Mouse (Mus musculus): ENCODE results near the gene Osbpl8. TPM values are rescaled to one million over a fixed set of nuclear protein-coding genes. Genes with fewer than 3 reads are reported as not detected.
"Not testable (repeated sequence)": the region's sequence is repeated elsewhere in the genome, so short reads cannot be mapped to it uniquely, and the experiment has no call there.

The Osbpl8 gene
- 65.5 and 68.1 TPM in 2 replicates for total RNA-seq (2015)
- 95.3 and 105 TPM in 2 replicates for total RNA-seq (2017)

DNA sequence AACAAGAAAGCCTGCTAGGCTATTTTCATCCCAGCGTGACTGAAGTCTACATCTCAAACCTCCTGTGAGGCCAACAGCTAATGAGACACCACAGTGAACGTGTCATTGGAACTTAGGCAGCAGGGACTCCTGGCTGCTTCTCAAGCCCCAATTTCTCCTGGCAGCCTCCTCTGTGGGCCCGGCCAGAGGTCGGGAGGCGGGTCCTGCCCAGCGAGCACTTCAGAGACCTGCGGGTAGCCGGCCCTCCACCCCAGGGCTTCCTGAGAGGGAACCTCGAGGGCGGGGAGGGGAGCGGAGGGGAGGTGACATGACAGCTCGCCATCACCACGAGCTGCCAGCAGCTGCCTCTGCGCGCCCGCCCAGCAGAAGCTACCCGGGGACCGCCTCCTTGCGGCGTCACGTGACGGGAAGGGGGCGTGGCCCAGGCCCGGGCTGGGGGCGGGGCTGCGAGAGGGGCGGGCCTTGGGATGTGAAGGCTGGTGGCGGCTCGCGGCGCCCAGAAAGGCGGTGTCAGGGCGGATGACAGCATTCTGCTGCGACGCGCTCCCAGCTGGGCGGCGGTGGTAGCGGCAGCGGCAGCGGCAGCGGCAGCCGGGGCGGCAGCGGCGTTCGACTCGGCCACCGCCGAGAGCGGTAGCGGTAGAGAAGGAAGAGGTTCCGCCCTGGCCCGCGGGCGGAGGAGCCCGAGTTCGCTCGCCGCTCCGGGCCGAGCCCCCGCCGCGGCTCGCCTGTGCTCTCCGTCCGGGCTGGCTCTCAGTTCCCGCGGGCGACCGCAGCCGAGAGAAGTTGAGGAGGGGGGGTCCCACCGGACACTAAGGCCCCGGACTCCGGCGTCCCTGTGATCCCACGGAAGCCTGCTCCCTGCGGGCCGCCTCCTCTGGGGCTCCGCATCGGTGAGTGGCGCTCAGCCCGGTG lies at the start of gene Osbpl8:
Gene Osbpl8, plus strand, starts transcription at position 449 of the 915 bp plus-strand sequence.
- peak; percentile 80 for ATAC-seq (ENCODE audit: poor library complexity, severe bottlenecking)

DNA sequence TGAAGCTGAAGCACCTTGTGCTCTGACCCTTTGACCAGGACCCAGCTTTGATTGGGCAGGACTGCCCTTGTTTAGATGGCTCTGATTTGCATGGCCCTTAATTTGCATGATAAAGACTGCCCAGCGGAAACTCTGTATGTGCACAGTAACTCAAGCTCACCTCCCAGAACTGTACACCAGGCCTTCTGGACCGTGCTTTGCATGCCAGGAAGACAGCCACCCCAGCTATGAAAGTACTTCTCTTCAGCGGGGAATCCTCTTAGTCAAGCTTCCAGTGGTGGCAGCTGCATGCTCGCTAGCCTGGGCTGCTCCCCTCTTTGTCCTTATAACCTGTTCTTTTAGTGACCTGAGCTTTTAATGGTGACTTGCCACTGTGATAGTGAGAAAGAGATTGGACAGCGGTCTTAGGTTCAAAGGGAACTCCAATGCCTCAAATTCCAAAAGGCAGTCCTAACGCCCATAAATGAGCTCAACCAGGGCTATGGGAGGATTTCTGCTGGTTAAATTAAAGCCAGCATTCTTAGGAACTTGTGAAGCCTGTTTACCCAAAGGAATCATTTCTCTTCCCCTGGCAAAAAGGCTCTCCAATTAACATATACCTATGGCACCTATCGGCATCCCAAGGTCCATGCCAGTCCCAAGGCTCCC lies 47.2 kb upstream of the Osbpl8 start:
- ATAC-seq (ENCODE audit: poor library complexity, severe bottlenecking) = no peak

DNA sequence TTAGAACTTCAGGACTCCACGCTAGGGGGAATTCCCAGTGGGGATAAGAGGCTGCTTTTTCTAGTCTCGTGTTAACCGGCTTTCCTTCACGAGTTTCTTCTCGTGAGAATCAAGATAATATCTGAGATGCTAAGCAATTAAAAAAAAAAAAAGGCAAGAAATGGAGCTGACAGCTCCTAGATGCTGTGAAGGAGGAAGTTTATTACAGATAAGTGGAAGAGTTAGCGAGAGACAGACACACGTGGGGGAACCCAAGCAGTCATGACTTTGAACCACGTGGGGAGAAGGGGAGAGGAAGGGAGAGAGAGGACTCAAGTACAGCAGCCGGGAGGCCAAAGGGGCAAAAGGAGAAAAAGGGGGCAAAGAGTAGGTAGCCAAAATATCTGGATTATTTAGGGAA lies 46.3 kb upstream of the Osbpl8 start:
- peak; percentile 53 for ATAC-seq (ENCODE audit: poor library complexity, severe bottlenecking)

DNA sequence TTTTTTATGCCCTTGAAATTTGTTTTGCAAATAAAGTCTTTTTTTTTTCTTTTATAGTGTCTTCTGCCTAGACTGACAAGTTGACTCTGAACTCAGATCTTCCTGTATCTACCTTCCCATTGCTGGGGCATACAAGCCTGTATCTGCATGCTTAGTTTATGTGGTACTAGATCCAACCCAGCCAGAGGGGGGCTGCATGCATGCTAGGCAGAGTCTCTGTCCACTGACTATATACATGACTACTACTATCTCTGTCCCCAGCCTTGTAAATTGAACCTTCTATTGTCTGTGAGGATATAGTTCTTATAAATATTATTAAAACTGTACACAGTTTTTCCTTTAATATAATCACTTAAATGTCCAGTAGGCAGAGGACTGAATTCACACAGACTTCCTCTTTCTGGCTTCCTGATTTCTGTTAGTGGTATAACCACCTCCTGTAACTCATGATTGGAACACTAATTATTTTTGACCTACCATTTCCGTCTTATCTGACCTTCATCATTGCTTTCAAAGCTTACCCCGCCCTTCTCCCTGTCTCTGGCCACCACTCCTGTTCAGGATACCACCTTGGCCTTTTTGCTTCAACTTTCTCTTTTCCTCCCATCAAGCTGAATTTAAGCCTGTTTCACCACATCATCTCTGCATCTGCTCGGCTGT lies 45.4 kb upstream of the Osbpl8 start:
- ATAC-seq (ENCODE audit: poor library complexity, severe bottlenecking) = peak; percentile 89

- ATAC-seq (ENCODE audit: poor library complexity, severe bottlenecking) = 0 out of 2 replicates have a peak, but pooled peaks have one; percentile 2
Observed at GRCm38 (mm10) chr10:111119756-111120155, 44.8 kb upstream of the Osbpl8 start.

- no peak for ATAC-seq (ENCODE audit: poor library complexity, severe bottlenecking)
Observed at GRCm38 (mm10) chr10:111122864-111123398, 41.6 kb upstream of the Osbpl8 start.

DNA sequence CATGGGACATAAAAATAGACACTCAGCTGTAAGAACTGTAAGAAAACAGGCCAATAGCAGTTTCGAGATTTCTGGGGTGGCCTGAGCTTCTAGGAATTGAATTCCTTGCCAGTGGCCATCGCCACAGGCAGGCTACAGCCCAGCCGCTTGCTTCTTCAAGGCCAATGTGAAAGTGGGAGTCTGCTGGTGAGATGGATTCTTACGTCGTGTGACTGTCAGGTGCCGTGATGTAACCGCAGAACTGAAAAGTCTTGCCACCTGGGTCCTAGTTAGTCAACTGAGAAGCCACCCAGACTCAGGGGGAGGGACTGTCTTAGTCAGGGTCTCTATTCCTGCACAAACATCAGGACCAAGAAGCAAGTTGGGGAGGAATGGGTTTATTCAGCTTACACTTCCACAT lies 40.4 kb upstream of the Osbpl8 start:
- ATAC-seq (ENCODE audit: poor library complexity, severe bottlenecking) = no peak

- no peak for ATAC-seq (ENCODE audit: poor library complexity, severe bottlenecking)
Observed at GRCm38 (mm10) chr10:111124767-111125315, 39.7 kb upstream of the Osbpl8 start.

- ATAC-seq (ENCODE audit: poor library complexity, severe bottlenecking) = peak; percentile 66
Observed at GRCm38 (mm10) chr10:111127388-111127787, 37.2 kb upstream of the Osbpl8 start.

DNA sequence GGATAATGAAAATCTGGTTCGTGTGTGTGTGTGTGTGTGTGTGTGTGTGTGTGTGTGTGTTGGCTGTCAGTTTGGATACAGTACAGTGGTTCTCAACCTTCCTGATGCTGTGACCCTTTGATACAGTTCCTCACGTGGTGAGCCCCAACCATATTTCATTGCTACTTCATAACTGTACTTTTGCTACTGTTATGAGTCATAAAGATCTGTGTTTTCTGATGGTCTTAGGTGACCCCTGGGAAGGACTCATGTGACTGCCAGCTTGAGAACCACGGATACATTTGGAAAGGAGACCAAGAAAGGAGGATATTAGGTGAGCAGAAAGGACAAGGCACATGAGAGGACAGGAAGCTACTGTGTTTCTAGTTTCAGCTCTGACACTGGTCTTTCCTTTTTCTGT lies 36.1 kb upstream of the Osbpl8 start:
- ATAC-seq (ENCODE audit: poor library complexity, severe bottlenecking) = no peak

DNA sequence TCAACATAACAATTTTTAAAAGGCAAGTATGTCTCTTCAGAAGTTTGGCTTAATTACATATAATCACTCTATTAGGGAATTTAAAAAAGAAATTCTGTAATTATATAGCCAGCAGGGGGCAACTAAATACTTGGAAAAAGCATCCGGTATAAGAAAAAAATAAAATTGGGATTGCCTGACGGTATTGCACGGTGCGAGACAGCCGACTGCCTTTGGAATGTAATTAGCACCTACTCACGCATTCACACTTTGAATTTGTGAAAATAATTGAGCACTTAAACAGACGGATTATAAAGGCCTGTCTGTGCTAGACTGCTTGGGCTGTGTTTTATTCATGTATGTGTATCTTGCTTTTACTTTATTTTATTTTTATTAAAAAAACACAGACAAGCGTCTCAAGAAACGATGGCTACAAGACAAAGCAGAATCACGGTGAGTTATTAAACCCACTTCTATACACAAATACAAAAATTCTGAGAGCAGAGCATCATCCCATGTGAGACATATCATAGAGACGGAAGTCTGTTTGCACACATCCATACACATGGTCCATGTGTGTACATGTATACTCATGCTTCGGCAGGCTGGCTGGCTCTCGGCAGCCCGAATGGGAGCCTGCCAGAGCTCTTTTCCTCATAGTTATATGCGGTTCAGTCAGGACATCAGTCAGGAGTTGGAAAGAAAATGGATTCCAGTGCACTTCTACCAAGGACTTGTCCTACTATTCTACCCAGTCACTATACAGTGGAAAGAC lies 34.5 kb upstream of the Osbpl8 start:
- no peak for ATAC-seq (ENCODE audit: poor library complexity, severe bottlenecking)

DNA sequence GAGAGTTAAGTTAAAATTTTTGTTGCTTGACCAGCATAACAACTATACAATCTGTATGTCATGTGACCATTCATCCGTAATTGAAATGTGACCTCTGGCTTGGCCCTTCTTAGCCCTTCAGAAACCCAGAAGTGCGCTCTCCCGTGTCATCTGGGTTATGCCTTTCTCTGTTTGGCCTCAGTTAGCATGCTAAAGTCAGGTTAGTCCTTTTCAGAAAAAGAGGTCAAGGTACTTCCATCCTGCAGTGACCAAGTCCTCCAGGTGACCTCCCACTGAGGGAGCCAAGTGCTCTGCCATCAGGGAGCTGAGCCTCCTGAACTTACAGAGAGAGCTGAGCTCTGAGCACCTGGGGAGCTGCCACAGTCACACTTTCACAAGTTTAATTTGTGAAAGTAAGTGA lies 33.7 kb upstream of the Osbpl8 start:
- no peak for ATAC-seq (ENCODE audit: poor library complexity, severe bottlenecking)

DNA sequence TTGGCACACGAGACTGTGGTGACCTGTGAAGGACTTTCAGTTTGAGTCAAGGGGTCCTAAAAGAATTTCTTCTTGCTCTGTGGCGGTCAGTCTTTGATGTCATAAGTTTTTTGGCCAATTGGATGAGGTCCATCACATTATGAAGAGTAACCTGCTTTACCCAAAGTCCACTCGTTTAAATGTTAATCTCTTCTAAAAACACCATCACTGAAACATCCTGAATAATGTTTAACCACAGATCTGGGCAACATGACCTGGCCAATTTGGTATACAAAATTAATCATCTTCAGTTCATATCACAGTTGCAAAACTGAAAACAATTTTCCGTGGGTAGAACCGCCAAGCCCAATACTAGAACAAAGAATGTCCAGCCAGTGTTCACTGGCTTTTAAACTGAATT lies 31.3 kb upstream of the Osbpl8 start:
- no peak for ATAC-seq (ENCODE audit: poor library complexity, severe bottlenecking)

- ATAC-seq (ENCODE audit: poor library complexity, severe bottlenecking) = 0 out of 2 replicates have a peak, but pooled peaks have one; percentile 2
Observed at GRCm38 (mm10) chr10:111133936-111134335, 30.6 kb upstream of the Osbpl8 start.

- peak; percentile 85 for ATAC-seq (ENCODE audit: poor library complexity, severe bottlenecking)
Observed at GRCm38 (mm10) chr10:111134412-111134957, 30.1 kb upstream of the Osbpl8 start.

GRCm38 (mm10) chr10:111136306-111136705 lies 28.2 kb upstream of the Osbpl8 start:
- ATAC-seq (ENCODE audit: poor library complexity, severe bottlenecking) = not testable (repeated sequence)

DNA sequence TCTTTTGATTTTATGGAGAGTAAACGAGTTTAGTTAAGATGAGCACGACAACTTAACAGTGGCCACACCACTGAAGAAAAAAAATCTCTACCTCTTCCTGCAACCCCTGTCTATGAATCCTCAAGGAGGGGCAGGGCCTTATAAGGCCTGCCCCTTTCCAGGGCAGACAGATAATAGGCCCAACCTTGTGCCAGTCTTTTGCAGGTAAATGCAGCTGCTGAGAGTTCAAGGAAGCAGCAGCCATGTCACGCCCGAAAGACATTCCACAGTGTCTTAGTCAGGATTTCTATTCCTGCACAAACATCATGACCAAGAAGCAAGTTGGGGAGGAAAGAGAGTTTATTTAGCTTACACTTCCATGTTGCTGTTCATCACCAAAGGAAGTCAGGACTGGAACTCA lies 26.6 kb upstream of the Osbpl8 start:
- no peak for ATAC-seq (ENCODE audit: poor library complexity, severe bottlenecking)

- ATAC-seq (ENCODE audit: poor library complexity, severe bottlenecking) = no peak
Observed at GRCm38 (mm10) chr10:111139170-111139569, 25.4 kb upstream of the Osbpl8 start.

GRCm38 (mm10) chr10:111139881-111140280 lies 24.7 kb upstream of the Osbpl8 start:
- ATAC-seq (ENCODE audit: poor library complexity, severe bottlenecking) = no peak

All from megakaryocyte, adult 5-6 weeks (primary cell).